Mouse (Mus musculus): ENCODE measurements around the gene Rps6ka5. TPM values are rescaled to one million over a fixed set of nuclear protein-coding genes. Genes with fewer than 3 reads are reported as not detected.

Gene Rps6ka5
- total RNA-seq, 4 experiments from 2014 or later = 7.5 to 16.9 (median 10.2) TPM

DNA sequence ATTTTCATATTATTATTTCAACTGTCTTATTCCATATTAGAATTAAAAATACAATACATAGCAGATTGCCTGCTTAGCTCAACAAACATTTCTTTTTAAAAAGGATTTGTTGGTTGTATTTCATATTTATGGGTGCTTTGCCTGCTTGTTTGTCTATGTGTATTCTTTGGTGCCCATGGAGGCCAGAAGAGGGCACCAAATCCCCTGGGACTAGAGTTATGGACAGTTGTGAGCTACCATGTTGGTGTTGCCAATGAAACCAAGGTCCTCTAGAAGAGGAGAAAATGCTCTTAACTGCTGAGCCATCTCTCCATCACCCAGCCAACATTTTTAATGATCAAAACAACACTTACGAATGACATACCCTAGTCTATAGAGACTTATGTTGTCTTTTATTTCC is 120.0 kb downstream of the Rps6ka5 start:
- DNase-seq (ENCODE audit: low spot score in 2 of 2) = no peak

DNA sequence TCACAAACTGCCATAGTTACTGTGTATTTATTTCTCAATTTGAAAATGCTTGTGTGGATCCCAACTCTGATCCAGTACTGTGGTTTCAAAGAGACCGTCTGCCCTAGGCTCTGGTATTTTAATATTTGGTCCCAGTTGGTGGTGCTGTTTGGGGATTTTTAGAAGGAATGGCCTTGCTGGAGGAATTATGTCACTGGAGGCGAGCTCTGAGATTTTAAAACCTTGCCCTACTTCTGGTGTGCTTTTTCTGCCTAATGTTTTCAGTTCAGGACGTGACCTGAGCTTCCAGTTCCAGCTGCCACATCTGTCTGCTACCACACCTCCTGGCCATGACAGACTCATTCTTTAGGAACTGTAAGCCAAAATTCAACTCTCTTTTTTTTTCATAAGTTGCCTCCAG is 121.2 kb downstream of the Rps6ka5 start:
- DNase-seq (ENCODE audit: low spot score in 2 of 2) = no peak

DNA sequence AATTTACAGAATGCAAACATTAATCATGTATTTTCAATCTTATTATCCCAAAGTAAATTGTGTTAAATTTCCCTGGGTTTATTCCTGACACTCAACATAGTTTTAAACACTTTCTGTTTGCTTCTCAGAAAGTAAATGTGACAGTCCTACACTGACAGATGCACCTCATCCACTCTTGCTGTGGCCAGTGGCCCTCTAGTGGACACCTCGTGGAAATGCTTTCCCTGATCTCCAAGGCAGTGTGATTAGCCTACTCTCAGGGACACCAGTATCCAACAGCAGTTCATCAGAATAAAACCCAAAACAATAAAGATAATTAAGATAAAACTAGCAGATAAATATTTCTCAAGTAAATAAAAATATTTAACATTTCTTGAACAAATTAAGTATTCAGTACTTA is 122.2 kb downstream of the Rps6ka5 start:
- DNase-seq (ENCODE audit: low spot score in 2 of 2) = no peak

DNA sequence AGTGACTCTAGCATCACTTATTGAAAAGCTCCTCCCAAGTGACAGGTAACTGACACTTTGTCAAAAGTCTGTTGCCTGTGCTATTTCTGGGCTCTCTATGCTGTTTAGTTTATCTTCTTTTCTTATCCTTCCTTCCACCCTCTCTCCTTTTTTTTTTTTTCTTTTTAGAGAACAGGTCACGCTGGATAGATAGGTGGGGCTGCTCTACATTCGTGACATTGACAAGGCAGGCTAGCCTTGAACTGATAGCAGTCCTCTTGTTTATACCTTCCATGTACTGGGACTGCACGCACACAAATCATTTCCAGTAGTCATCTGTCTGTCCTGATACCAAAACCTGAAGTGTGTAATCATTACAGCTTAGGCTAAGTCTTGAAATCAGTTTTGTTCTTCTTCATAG is 132.1 kb downstream of the Rps6ka5 start:
- DNase-seq (ENCODE audit: low spot score in 2 of 2) = no peak

DNA sequence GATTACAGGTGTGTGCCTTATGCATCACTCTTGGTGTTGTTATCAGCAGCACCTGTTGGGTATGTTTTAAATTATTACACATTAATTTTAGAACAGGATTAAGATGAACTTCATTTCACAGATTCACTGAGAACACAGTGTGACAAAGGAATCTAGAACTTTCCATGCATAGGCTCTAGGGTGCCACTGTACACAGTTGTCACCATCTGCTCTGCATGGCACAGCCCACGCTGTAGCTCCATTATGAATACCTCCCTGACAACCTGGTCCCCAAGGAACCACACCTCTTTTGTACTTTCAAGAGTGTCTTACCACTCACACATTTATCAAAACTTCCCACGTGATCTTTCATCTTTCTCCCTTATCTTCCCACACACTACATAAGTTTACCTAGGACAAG is 140.2 kb downstream of the Rps6ka5 start:
- DNase-seq (ENCODE audit: low spot score in 2 of 2) = no peak

DNA sequence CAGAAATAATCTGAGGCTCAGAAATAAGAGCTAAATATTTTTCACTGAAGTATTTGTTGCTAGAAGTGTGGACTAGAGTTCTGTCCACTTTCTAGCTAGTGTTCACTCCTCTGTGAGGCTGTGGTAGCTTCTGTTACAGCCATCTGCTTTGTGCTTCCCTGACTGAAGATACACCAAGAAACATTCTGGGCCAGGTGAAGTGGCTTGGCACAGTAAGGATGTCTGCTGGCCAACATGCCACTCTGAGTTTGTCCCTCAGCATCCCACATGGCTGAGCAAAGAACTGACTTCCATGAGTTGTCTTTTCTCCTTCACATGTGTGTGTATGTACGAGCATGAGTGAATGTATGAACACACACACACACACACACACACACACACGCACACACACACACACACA is 147.6 kb downstream of the Rps6ka5 start:
- no peak for DNase-seq (ENCODE audit: low spot score in 2 of 2)

DNA sequence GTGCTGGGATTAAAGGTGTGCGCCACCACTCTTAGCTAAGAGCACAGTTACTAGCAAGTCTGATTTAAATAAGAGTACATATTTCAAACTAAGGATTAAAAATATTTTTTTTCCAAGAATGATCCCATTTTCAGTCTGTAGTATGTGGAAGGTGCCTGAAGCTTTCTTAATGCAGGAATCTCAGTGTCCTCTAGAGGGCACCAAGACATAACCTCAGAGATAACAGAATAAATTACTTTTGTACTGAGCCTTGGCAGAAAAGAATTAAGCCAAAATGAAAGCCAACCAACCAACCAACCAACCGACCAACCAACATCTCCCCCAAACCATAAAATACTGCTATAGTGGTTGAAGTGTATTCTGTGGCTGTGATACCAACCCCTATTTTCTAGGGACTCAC is 148.5 kb downstream of the Rps6ka5 start:
- no peak for DNase-seq (ENCODE audit: low spot score in 2 of 2)

DNA sequence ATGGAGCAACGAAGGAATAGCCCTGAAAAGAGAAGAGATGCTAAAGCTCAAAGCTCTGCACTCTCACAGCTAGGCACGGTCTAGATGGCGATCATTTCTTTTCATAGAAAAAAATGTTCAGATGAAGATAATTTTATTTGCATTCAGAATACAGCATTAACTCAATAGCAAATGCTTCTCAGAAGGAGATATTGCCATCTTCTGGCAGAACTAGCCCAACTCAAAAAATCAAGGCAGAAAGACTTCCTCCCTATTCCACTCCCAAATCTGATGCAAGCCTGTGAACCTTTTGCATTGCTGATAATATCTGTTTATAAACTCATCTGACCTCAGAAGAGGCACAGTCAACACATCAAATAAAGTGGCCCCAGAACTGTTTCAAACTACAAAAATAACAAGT is 151.0 kb downstream of the Rps6ka5 start:
- no peak for DNase-seq (ENCODE audit: low spot score in 2 of 2)

DNA sequence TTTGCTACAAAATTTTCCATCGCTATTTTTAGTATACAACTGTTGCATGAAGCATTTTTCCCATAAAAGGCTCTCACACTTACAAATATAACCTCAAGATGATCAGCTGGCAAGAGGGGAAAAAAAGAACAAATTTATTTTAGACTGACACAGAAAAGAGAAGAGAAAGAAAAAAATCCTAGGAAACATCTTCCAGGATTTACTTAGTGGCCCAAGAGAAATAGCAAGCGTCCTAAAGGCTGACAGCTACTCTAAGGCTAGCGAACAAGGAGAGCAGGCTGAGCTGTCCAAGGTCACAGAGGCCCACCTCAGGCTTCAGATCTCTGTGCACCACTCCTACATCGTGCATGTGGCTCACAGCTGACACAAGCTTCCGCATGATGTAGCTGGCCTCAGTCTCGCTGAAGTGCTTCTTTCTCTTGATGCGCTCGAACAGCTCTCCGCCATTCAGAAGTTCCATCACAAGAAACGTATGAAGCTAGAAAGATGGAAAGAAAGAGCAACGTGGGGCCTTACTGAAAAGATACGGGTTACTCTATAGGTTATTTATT is 156.2 kb downstream of the Rps6ka5 start:
- DNase-seq (ENCODE audit: low spot score in 2 of 2) = no peak

DNA sequence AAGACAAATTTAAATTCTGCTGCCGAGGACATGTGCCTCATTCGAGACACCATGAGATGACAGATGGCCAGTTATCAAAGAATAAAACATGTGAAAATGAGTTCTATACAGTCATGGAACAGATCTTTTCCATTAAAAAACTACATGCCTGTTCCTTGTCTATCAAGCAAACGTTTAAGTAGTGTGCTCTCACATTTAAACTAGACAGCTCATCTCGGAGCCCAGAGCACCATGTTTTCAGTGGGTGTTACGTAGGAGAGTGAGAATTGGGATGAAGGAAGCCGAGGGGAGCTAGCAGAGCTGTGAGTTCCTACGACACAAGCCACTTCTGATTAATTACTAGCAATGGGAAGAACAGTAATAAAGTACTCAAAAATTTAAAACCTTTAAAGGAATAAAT is 158.0 kb downstream of the Rps6ka5 start:
- DNase-seq (ENCODE audit: low spot score in 2 of 2) = no peak

DNA sequence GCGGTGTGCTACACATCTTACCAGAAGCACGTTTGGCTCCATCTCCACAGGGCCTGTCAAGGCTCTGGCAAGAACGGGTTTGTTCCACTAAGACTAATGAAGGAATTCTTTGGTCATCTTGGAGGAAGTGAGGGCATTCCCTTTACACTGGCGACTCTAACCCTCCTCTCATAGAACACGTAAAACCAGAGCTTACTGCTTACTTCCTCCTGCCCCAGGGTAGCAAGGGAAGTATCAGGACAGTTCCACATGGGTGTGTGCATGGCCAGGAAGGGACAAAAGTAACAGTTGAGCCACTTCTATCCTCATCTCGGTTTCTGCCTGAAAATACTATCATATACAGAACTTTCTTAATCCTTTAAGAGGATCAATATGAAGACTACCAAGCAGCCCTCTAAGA is 158.7 kb downstream of the Rps6ka5 start:
- no peak for DNase-seq (ENCODE audit: low spot score in 2 of 2)

DNA sequence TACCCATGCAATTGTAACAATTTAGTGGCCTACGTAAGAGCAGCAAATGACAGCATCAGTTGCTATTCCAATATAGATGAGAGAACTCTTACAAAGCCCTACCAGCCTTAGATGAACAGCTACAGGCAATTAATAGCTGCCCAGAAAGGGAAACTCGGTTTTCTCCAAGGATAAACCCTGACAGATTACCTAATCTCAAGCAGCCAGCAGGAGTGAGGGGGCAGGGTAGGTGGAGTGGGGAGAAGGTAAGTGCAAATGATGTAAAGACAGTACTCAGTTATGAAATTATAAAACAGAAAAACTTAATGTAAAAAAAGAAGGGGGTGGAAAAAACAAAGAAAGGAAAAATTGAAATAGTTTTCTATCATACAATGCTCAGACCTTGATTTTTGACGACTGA is 159.2 kb downstream of the Rps6ka5 start:
- DNase-seq (ENCODE audit: low spot score in 2 of 2) = no peak

DNA sequence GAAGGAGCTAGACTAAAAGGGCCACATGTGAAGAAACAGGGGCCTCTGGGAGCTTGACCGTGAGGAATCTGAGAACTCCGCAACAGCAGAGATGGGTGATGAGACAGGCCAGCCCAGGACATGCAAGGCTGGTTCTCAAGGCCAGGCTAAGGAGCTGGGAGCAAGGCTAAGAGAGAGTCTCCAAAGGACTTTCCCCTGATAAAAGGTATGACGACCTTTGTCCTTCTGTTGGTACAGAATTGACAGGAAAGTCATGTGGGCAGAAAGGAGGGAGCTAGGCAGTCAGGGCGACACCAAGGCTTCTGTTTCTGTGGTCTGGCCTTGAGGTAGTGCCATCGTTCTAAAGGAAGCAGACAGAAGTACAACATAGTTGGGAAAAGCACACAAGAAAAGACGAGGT is 173.1 kb downstream of the Rps6ka5 start:
- no peak for DNase-seq (ENCODE audit: low spot score in 2 of 2)

DNA sequence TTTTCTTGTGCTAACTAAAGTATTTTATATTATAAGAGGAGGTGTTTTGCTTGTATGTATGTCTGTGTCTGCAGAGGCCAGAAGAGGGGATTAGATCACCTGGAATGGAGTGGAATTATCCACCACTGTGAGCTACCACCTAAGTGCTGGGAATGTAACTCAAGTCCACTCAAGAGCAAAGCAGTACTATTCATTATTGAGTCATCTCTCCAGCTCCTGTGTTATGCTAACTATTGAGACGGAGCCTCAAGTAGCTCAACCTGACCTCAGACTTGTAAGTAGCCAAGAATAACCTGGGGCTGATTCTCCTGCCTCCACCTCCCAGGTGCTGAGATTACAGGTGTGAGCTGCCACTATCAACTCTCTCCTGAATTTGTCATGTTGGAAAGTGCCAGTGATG is 174.8 kb downstream of the Rps6ka5 start:
- DNase-seq (ENCODE audit: low spot score in 2 of 2) = no peak

DNA sequence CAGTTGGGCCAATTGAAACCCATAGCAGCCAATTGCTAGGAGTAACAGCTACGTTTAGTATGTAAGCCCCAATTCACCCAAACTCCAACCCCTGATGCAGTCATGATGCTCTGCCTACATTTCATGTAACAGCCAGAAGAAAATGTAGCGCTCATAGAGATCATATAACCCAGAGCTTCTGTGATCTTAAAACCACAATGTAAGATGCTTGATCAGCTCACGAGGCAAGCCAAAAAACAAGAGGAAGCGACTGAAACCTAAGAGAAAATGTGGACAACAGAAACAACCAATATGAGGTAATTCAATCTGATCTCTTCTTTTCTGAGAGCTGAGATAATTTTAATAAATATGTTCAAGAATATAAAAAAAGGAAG is 182.6 kb downstream of the Rps6ka5 start:
- no peak for DNase-seq (ENCODE audit: low spot score in 2 of 2)

DNA sequence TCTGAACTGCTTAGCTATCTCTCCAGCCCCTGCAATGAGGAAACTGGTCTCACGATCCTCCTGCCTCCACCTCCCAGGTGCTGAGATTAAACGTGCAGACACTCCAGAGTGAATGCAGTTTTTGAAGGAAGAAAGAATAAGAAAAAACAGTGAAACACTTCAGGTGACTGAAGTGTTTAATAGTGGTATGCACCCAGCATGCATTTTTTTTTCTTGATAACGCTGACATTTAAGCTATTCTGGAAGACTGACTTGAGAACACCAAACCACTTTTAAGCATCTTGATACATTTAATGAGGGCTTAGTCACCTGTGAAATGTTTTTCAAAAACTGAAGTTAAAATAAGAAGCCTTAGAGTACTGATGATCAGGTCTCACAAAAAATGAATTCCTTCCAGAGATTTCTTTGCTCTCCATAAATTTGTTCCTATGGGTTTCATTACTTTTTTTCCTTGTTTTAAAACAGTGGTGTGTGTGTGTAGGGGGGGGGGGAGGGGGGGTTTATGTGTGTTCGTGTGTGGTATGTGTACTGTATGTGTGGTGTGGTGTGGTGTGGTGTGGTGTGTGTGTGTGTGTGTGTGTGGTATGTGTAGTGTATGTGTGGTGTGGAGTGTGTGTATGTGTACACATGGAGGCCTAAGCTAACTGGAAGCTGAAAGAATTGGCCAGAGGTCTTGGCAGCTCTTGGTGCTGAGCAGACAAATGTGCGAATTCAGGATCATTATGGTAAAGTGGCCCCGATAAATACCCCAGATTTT is 183.2 kb downstream of the Rps6ka5 start:
- DNase-seq (ENCODE audit: low spot score in 2 of 2) = no peak

DNA sequence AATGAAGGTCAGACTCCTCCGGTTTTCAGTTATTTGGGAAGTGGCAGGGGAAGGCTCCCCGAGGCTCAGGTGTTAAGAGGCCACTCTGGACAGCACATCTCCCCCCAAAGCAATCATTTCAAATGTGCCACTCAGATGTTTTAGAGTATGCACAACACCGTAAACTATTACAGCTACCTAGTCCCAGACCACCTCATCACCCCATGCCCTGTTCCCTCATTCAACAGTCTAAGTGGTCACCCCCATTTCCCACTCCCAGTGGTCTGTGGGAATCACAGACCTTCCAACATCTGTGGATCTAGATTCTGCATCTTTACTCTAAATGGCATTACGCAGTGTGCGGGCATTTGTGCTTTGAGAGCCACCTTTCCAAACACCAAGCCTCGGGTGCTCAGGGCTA is 184.3 kb downstream of the Rps6ka5 start:
- no peak for DNase-seq (ENCODE audit: low spot score in 2 of 2)

DNA sequence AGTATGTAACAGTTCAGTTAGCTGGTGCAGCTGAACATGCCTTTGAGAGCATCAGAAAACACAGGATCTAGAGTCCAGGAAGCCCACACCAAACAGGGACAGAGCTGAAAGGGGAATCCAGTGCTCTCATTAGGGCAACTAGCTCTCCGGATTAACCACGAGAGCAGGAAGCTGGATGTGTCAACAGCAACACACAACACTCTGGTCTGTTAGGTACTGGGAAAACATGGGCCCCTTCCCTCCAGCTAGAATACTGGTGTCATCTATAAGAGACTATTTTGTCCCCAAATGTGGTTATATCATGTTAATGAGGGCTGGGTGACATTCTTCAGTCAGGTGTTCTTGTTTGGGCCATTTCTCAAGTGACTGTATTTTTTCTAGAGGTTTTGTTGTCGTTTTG is 184.7 kb downstream of the Rps6ka5 start:
- no peak for DNase-seq (ENCODE audit: low spot score in 2 of 2)

DNA sequence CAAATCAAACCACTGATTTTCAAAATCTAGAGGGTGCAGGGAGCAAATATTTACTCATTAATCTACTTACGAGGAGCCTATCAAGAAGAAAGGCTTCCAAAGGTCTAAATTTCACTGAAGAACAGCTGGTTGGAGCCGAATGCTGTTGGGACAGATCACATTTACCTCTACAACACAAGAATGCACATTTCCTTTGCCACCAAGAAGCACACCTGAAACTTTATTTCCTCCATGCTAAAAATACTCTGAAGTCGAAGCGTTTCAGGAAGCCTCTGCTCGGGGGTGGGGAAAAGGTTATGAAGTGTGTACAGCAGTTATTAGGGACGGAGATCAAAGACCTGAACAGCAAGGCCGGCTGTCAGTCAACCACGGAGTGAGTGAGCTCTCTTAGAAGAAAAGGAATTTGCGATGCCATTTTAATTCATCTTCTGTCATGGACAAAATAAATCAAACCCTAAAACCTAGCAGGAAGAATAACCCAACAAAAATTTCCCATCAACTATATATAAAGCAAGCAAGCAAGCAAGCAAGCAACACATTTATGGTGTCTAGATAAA is 187.5 kb downstream of the Rps6ka5 start:
- DNase-seq (ENCODE audit: low spot score in 2 of 2) = no peak

DNA sequence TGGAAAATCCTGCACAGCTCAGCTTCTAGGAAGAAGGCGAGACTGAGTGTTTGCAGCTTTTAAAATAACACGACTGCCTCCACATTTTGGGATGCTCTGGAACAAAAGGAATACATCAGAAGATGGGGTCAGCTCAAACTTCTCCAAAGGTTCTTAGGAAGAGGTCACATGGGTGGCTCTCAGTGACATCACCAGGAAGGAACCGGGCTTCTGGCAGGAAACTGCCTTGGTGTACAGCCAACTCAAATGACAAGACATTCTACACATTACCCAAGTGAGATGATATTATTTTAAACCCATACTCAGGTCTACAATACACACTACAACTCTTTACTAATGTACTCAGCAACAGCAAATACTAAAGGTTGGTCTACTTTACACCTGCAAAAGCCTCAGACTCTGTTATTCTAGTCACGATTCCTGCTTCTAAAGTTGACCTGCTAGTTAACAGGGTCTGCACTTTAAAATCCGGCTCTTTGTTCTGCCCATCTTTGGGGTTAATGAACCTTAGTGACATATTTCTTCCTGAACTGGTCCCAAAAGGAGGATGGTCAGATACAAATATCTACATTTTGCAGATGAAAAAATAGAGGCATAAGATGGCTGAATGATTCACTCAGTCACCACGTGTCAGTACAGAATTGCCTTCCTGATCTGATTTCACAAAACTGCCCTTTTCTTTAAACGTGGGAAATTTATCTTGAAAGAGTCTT is 188.2 kb downstream of the Rps6ka5 start:
- DNase-seq (ENCODE audit: low spot score in 2 of 2) = no peak

DNA sequence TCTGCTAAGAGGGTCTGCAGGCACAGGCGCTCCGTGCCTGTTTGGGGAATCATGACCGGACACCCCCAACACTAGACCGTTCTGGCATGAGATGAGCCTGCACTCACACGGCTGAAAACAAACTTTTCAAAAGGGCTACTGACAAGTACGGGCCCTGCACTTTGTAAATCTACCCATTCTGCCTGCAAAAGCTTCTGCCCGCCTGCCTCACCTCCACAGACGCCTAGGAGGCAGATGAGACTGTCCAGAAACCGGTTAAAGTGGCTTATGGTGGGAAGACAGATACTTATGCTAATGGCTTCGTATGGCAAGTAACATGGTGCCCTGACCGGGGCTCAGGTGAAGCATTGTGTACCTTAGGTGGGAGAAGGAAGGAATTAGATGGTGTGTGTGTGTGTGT is 189.7 kb downstream of the Rps6ka5 start:
- DNase-seq (ENCODE audit: low spot score in 2 of 2) = no peak

DNA sequence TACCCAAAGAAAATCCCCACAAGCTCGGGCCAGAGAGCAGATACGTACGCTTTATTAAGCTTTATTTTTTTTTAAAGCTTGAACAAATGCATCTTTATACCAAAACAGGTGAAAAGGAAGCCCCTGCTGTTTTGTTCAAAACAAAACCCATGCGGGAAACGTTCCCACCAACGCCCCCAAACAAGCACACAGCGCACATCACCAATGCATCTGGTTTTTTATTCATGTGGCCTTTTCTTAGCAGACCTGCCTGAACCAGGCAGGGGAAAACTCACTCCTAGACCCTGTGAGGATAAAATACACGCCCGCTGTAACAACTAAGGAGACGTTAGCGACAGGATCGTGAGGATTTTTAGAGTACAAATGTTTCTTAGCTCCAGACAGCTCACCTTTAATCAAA is 191.8 kb downstream of the Rps6ka5 start:
- no peak for DNase-seq (ENCODE audit: low spot score in 2 of 2)

DNA sequence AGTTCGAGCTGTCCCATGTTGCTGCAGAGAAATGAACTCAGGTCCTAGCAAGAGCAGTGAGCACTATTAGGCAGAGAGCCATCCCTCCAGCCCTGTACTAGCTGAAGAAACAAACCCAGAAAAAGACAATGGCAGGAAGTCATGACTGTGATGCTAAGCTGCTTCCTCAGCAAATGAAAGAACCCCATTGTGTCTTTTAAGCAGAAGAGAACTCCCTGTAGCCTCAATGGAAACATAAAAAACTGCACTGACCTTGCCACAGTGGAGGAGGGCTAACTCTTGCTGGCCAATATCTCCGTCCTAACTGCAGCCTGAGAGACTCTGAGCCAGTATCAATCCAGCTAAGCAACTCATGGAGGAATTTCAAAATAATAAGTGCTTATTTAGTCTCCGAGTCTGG is 192.8 kb downstream of the Rps6ka5 start:
- DNase-seq (ENCODE audit: low spot score in 2 of 2) = no peak
